Mouse (Mus musculus): ENCODE measurements around the gene AC153137.1. TPM values are rescaled to one million over a fixed set of nuclear protein-coding genes. Genes with fewer than 3 reads are reported as not detected.

AC153137.1 gene
- total and polyA plus RNA-seq, 3 experiments = not detected

DNA sequence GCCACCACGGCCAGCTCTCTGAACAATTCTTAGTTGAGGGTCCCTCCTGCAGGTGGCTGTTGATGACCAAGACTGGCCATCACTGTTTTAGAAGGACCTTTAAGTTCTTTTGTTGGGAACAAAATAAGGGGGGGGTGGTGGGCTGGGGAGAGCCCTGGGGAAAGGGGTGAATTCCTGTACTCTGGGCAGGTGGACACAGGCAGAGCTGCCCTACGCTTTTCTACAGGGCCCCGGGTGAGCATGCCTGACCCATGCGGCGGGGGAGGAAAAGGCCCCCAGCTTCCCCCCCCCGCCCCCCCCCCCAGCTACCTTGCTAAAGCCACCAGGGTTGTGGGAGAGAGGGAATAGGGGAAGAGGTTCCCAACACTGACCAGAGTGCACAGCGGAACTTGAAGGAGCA is 39.4 kb downstream of the AC153137.1 start:
- no peak overlapping the region for H3K4me2 ChIP-seq (ENCODE audit: insufficient read depth, low read depth, poor library complexity, severe bottlenecking)
- H3K9me3 ChIP-seq (replicated peaks; ENCODE audit: low read length) = no peaks in the 10 kb centered on the region
- no peaks in the 10 kb centered on the region for H3K4me1 ChIP-seq (ENCODE audit: control insufficient read depth in 1 of 2, insufficient read depth in 2 of 2)
- no peak overlapping the region for H3K9ac ChIP-seq (ENCODE audit: insufficient read depth, low read depth)
- in situ Hi-C loops (cut with MboI; ENCODE audit: low pct_ligation_motif_present, low pct_unique_long_range_greater_than_20kb, low sequenced_read_pairs) (loop anchor here (10.0 to 25.0 kb wide), 3 partner anchors 54 to 224 kb away; no protein-coding TSS in a partner anchor), dilution Hi-C loops (cut with MboI; ENCODE audit: extremely low pct_ligation_motif_present, extremely low pct_unique_long_range_greater_than_20kb, low sequenced_read_pairs) (no loop called here)
- no peaks in the 10 kb centered on the region for H3K79me2 ChIP-seq (replicated peaks; ENCODE audit: control insufficient read depth, extremely low read depth, insufficient read depth, poor library complexity, severe bottlenecking)
- no peak for TF ChIP-seq MXI1 (IDR thresholded peaks at IDR 0.05; ENCODE audit: low read depth, low read length)
- DNase-seq (ENCODE audit: extremely low read depth) = no peak
- H3K27me3 ChIP-seq (replicated peaks) = no peaks in the 10 kb centered on the region
- H3K36me3 ChIP-seq (replicated peaks in 1 of 2; ENCODE audit: control insufficient read depth in 1 of 2, insufficient read depth in 1 of 2, low read length in 1 of 2) = peaks cover 4 to 12% of the 10 kb centered on the region in 2 experiments
- no peak overlapping the region for H3K4me3 ChIP-seq (replicated peaks in 1 of 3; ENCODE audit: low read depth in 2 of 3, low read length in 2 of 3, poor library complexity in 1 of 3)
- H3K27ac ChIP-seq (ENCODE audit: insufficient read depth, low read depth) = no peak overlapping the region

DNA sequence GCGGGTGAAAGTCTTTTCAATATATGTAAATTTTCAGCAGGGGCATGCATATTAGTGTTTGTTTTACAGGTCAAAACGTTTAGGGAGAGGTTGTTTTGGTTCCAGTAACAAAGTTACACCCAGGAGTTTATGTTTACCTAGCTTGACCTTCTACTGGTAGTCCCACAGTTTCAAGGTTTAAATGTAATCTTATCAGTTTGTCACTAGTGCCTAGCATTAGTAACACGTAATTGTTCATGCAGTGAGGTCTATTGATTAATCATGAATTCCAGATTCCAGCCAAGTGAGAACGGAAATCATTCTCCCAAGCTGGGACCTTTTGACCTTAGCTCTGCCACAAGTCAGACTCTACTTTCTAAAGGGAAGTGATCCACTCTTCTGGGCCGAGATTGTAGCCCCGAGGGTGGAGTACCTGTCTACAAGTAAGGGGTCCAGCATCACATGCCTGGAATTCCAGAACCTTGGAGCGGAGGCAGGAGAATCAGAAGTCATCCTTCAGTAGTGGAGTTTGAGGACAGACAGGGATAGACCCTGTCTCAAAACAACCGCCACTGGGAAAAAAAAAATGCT is 40.3 kb downstream of the AC153137.1 start:
- Histone ChIP-seq H3K27me3 (replicated peaks) (no peaks in the 10 kb centered on the region), H3K36me3 (replicated peaks in 1 of 2; ENCODE audit: control insufficient read depth in 1 of 2, insufficient read depth in 1 of 2, low read length in 1 of 2) (peaks cover 4 to 9% of the 10 kb centered on the region in 2 experiments), H3K4me1 (ENCODE audit: control insufficient read depth in 1 of 2, insufficient read depth in 2 of 2) (no peaks in the 10 kb centered on the region), H3K4me3 (replicated peaks in 1 of 3; ENCODE audit: low read depth in 2 of 3, low read length in 2 of 3, poor library complexity in 1 of 3) (no peak overlapping the region), H3K9ac (ENCODE audit: insufficient read depth, low read depth) (no peak overlapping the region), H3K27ac (ENCODE audit: insufficient read depth, low read depth) (no peak overlapping the region), H3K4me2 (ENCODE audit: insufficient read depth, low read depth, poor library complexity, severe bottlenecking) (no peak overlapping the region), H3K9me3 (replicated peaks; ENCODE audit: low read length) (no peaks in the 10 kb centered on the region), H3K79me2 (replicated peaks; ENCODE audit: control insufficient read depth, extremely low read depth, insufficient read depth, poor library complexity, severe bottlenecking) (no peaks in the 10 kb centered on the region)
- dilution Hi-C loops (cut with MboI; ENCODE audit: extremely low pct_ligation_motif_present, extremely low pct_unique_long_range_greater_than_20kb, low sequenced_read_pairs) (no loop called here), in situ Hi-C loops (cut with MboI; ENCODE audit: low pct_ligation_motif_present, low pct_unique_long_range_greater_than_20kb, low sequenced_read_pairs) (loop anchor here (10.0 to 25.0 kb wide), 3 partner anchors 53 to 225 kb away; no protein-coding TSS in a partner anchor)
- TF ChIP-seq IRF4 (IDR thresholded peaks at IDR 0.05; ENCODE audit: low read depth, low read length) (no peak), KAT2A (IDR thresholded peaks at IDR 0.05; ENCODE audit: insufficient replicate concordance, low read length) (no peak), GABPA (IDR thresholded peaks at IDR 0.05; ENCODE audit: insufficient replicate concordance, low read depth, low read length) (no peak), ELF1 (IDR thresholded peaks at IDR 0.05; ENCODE audit: low read depth, low read length) (no peak), CHD2 (IDR thresholded peaks at IDR 0.05; ENCODE audit: low read length) (no peak), RCOR1 (conservative IDR thresholded peaks at IDR 0.05; ENCODE audit: low read depth, low read length) (no peak), MEF2A (IDR thresholded peaks at IDR 0.05; ENCODE audit: borderline replicate concordance, low read depth, low read length) (no peak), CHD1 (IDR thresholded peaks at IDR 0.05; ENCODE audit: low read depth, low read length) (no peak), SMC3 (IDR thresholded peaks at IDR 0.05; ENCODE audit: low read depth, low read length) (no peak), USF2 (conservative IDR thresholded peaks at IDR 0.05; ENCODE audit: low read depth, low read length) (no peak), ZMIZ1 (IDR thresholded peaks at IDR 0.05; ENCODE audit: low read depth, low read length) (no peak)
- DNase-seq (ENCODE audit: extremely low read depth) = no peak

DNA sequence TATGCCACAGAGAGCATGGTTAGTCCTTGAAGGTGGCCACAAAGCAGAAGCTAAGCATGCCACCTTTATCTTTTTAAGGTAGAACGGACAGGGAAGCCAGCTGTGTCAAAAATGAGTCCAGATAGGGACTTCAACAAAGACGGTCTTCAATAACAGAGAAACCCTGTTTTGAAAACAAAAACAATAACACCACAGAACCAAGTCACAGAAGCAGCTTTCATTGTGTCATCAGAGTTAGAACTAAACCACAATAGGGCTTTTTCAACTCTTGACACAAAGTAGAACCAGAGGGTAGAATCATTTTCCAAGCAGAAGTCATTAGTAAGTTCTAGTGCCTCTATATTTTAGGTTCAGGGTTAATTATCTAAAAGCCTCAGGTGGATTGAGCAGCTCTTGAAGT is 41.3 kb downstream of the AC153137.1 start:
- Histone ChIP-seq H3K27ac (ENCODE audit: insufficient read depth, low read depth) (no peak overlapping the region), H3K9ac (ENCODE audit: insufficient read depth, low read depth) (no peak overlapping the region), H3K79me2 (replicated peaks; ENCODE audit: control insufficient read depth, extremely low read depth, insufficient read depth, poor library complexity, severe bottlenecking) (no peaks in the 10 kb centered on the region), H3K27me3 (replicated peaks) (no peaks in the 10 kb centered on the region), H3K9me3 (replicated peaks; ENCODE audit: low read length) (no peaks in the 10 kb centered on the region), H3K4me2 (ENCODE audit: insufficient read depth, low read depth, poor library complexity, severe bottlenecking) (no peak overlapping the region), H3K36me3 (replicated peaks in 1 of 2; ENCODE audit: control insufficient read depth in 1 of 2, insufficient read depth in 1 of 2, low read length in 1 of 2) (peaks cover 4 to 9% of the 10 kb centered on the region in 2 experiments), H3K4me1 (ENCODE audit: control insufficient read depth in 1 of 2, insufficient read depth in 2 of 2) (no peaks in the 10 kb centered on the region), H3K4me3 (replicated peaks in 1 of 3; ENCODE audit: low read depth in 2 of 3, low read length in 2 of 3, poor library complexity in 1 of 3) (no peak overlapping the region)
- dilution Hi-C loops (cut with MboI; ENCODE audit: extremely low pct_ligation_motif_present, extremely low pct_unique_long_range_greater_than_20kb, low sequenced_read_pairs) (no loop called here), in situ Hi-C loops (cut with MboI; ENCODE audit: low pct_ligation_motif_present, low pct_unique_long_range_greater_than_20kb, low sequenced_read_pairs) (loop anchor here (10.0 to 25.0 kb wide), 3 partner anchors 52 to 226 kb away; no protein-coding TSS in a partner anchor)
- DNase-seq (ENCODE audit: extremely low read depth) = no peak
- TF ChIP-seq EP300 (IDR thresholded peaks at IDR 0.05; ENCODE audit: low read length) (no peak), CHD2 (IDR thresholded peaks at IDR 0.05; ENCODE audit: low read length) (no peak), ZC3H11A (IDR thresholded peaks at IDR 0.05; ENCODE audit: low read depth, low read length) (no peak), NRF1 (IDR thresholded peaks at IDR 0.05; ENCODE audit: low read depth, low read length) (no peak), ZMIZ1 (IDR thresholded peaks at IDR 0.05; ENCODE audit: low read depth, low read length) (no peak), MAZ (IDR thresholded peaks at IDR 0.05; ENCODE audit: low read depth, low read length) (no peak), MAX (IDR thresholded peaks at IDR 0.05; ENCODE audit: low read length) (no peak), KAT2A (IDR thresholded peaks at IDR 0.05; ENCODE audit: insufficient replicate concordance, low read length) (no peak), ZKSCAN1 (IDR thresholded peaks at IDR 0.05; ENCODE audit: borderline replicate concordance, low read depth, low read length) (no peak), SMC3 (IDR thresholded peaks at IDR 0.05; ENCODE audit: low read depth, low read length) (no peak), TCF12 (IDR thresholded peaks at IDR 0.05; ENCODE audit: low read depth, low read length) (no peak), E2F4 (IDR thresholded peaks at IDR 0.05; ENCODE audit: insufficient replicate concordance, low read depth, low read length) (no peak), RAD21 (IDR thresholded peaks at IDR 0.05; ENCODE audit: low read depth, low read length) (no peak), MXI1 (IDR thresholded peaks at IDR 0.05; ENCODE audit: low read depth, low read length) (no peak), JUN (IDR thresholded peaks at IDR 0.05; ENCODE audit: insufficient read depth, low read depth, low read length) (no peak), MEF2A (IDR thresholded peaks at IDR 0.05; ENCODE audit: borderline replicate concordance, low read depth, low read length) (no peak), MYC (IDR thresholded peaks at IDR 0.05; ENCODE audit: low read depth, low read length) (no peak), POLR2AphosphoS2 (IDR thresholded peaks at IDR 0.05; ENCODE audit: low read depth, low read length) (no peak)

Measured in CH12.LX (cell line).